Mouse (Mus musculus) kidney, adult 2 months (tissue): ENCODE results near the gene Arid3b.

Experiments used
- CTCF ChIP-seq: fragments of 200-500 bp; conservative IDR thresholded peaks from 2 replicates; pipeline ENCODE4 v1.5.1; 2011; ENCODE audit warnings: low read depth, mild to moderate bottlenecking, control low read depth, low read length, moderate library complexity, mixed read lengths; ENCODE audit not compliant: insufficient read depth, insufficient read length
- POLR2A ChIP-seq: fragments of 200-500 bp; IDR thresholded peaks from one replicate; pipeline ENCODE4 v1.6.1; 2011; ENCODE audit warnings: low read depth, low read length, control low read depth

- TF ChIP-seq CTCF (no peak), POLR2A (no peak)
Observed at GRCm38 (mm10) chr9:57757578-57757977, 79.0 kb downstream of the Arid3b start.
